Mouse (Mus musculus) ES-CJ7 (cell line): ENCODE results near the gene Ndufb5.
A peak's percentile ranks its signal among the peaks of the same experiment; 100 is the strongest.
"Not testable (repeated sequence)": the region's sequence is repeated elsewhere in the genome, so short reads cannot be mapped to it uniquely, and the experiment has no call there.

Experiments used
- DNase-seq: peaks from one replicate; pipeline ENCODE4 v3.0.0; 2011; ENCODE audit warnings: low read depth, low spot score

The Ndufb5 gene

GRCm38 (mm10) chr3:32736244-32737171, at the start of gene Ndufb5:
Gene Ndufb5 (plus strand): TSS chr3:32736990.
- DNase-seq = peak; percentile 99

GRCm38 (mm10) chr3:32687156-32687555, 49.6 kb upstream of the Ndufb5 start:
- DNase-seq = no peak

- no peak for DNase-seq
Observed at GRCm38 (mm10) chr3:32689567-32689999, 47.2 kb upstream of the Ndufb5 start.

- no peak for DNase-seq
Observed at GRCm38 (mm10) chr3:32690008-32690407, 46.8 kb upstream of the Ndufb5 start.

GRCm38 (mm10) chr3:32690901-32691300, 45.9 kb upstream of the Ndufb5 start:
- DNase-seq = no peak

- no peak for DNase-seq
Observed at GRCm38 (mm10) chr3:32691841-32692240, 44.9 kb upstream of the Ndufb5 start.

- no peak for DNase-seq
Observed at GRCm38 (mm10) chr3:32694211-32694610, 42.6 kb upstream of the Ndufb5 start.

GRCm38 (mm10) chr3:32694737-32695582, 41.8 kb upstream of the Ndufb5 start:
- no peak for DNase-seq

- no peak for DNase-seq
Observed at GRCm38 (mm10) chr3:32695583-32695980, 41.2 kb upstream of the Ndufb5 start.

- DNase-seq = peak; percentile 85
Observed at GRCm38 (mm10) chr3:32698228-32698863, 38.4 kb upstream of the Ndufb5 start.

GRCm38 (mm10) chr3:32704021-32704420, 32.8 kb upstream of the Ndufb5 start:
- DNase-seq = not testable (repeated sequence)

GRCm38 (mm10) chr3:32704632-32705031, 32.2 kb upstream of the Ndufb5 start:
- DNase-seq = not testable (repeated sequence)

GRCm38 (mm10) chr3:32705647-32706348, 31.0 kb upstream of the Ndufb5 start, which contains the start of gene Actl6a:
Gene Actl6a (plus strand): TSS chr3:32706298.
- peak; percentile 73 for DNase-seq

- DNase-seq = no peak
Observed at GRCm38 (mm10) chr3:32708052-32708367, 28.8 kb upstream of the Ndufb5 start.

GRCm38 (mm10) chr3:32708368-32709231, 28.2 kb upstream of the Ndufb5 start:
- DNase-seq = peak; percentile 100

GRCm38 (mm10) chr3:32709388-32709787, 27.4 kb upstream of the Ndufb5 start:
- no peak for DNase-seq

- no peak for DNase-seq
Observed at GRCm38 (mm10) chr3:32713711-32714110, 23.1 kb upstream of the Ndufb5 start.

- DNase-seq = not testable (repeated sequence)
Observed at GRCm38 (mm10) chr3:32717403-32717802, 19.4 kb upstream of the Ndufb5 start.

- DNase-seq = no peak
Observed at GRCm38 (mm10) chr3:32718271-32718670, 18.5 kb upstream of the Ndufb5 start.

GRCm38 (mm10) chr3:32724191-32724590, 12.6 kb upstream of the Ndufb5 start:
- no peak for DNase-seq
